Mouse (Mus musculus): ENCODE measurements at regions not wholly inside any gene's neighbourhood (a gene's known extent, or its start where the extent isn't known, plus 50 kb on each side); places are given as distances from the start of the nearest gene placed in this dataset.

DNA sequence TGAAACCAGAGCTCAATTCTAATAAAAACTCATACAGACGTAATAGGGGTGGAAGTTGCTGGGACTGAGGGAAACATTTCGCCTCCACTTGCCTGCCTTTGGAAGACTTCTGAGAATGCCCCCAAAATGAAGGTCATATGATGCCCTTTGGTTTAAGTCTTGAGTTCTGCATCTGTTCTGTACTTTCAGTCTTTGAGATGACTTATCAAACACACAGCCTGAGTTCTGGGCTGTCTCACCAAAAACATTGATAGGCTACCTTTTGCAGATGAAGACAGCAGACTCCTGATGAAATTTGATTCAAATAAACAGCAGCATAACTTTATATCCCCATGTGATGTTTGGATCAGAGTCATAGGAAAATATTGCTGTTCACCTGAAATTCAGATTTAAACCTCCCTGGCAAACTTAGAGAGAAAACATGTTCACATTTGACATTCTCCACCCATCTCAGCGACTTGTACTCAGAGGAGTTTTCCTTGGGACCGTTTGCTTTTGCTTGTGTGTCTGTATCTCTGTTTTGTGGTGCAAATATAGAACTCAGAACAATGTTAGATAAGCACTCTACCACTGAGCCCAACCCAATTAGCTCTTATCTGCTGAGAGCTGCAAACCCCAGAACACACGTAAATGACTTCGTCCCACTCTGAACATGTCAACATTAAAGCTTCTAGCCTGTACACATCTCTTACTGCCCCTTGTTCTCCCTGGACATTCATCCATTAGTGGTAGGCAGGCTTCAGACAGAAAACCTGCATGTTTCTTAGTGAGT is 77.1 kb downstream of the Zfp36l1 start:
- TF ChIP-seq CHD2 (IDR thresholded peaks at IDR 0.05; ENCODE audit: low read depth, low read length) (no peak), ZC3H11A (IDR thresholded peaks at IDR 0.05; ENCODE audit: borderline replicate concordance, low read depth, low read length) (no peak)

Data from ES-E14 (cell line).